Mouse (Mus musculus) midbrain, postnatal 0 days (tissue): ENCODE results near the gene Alg14. TPM values are rescaled to one million over a fixed set of nuclear protein-coding genes. Genes with fewer than 3 reads are reported as not detected.

Experiments used
- ATAC-seq: fragments of 200-750 bp; cut with Nextera tagmentation; 2 replicates; pipeline ENCODE4 v1.8.0; 2017; ENCODE audit warnings: moderate number of reproducible peaks, mild to moderate bottlenecking, moderate TSS enrichment, moderate library complexity; ENCODE audit not compliant: low FRiP score
- DNase-seq: peaks from one replicate; pipeline ENCODE4 v3.0.0-alpha.2; 2015; ENCODE audit warnings: low spot score
- H3K27ac ChIP-seq: fragments of 300-500 bp; sonication (generic); 2 replicates; pipeline ENCODE4 v1.5.1; 2014; ENCODE audit warnings: low read depth, mild to moderate bottlenecking, low read length, mixed read lengths
- H3K27me3 ChIP-seq: fragments of 300-500 bp; sonication (generic); 2 replicates; pipeline ENCODE4 v1.6.1; 2014; ENCODE audit warnings: low read length, control low read depth, mixed read lengths; ENCODE audit not compliant: insufficient read depth
- H3K36me3 ChIP-seq: fragments of 300-500 bp; sonication (generic); 2 replicates; pipeline ENCODE4 v1.6.1; 2014; ENCODE audit warnings: low read length, control low read depth, mixed read lengths; ENCODE audit not compliant: insufficient read depth
- H3K4me1 ChIP-seq: fragments of 300-500 bp; sonication (generic); 2 replicates; pipeline ENCODE4 v1.6.1; 2014; ENCODE audit warnings: mild to moderate bottlenecking, control low read depth, antibody characterized with exemption, low read length, mixed read lengths; ENCODE audit not compliant: insufficient read depth
- H3K4me2 ChIP-seq: fragments of 300-500 bp; sonication (generic); 2 replicates; pipeline ENCODE4 v1.6.1; 2014; ENCODE audit warnings: low read depth, mild to moderate bottlenecking, low read length, mixed read lengths; ENCODE audit not compliant: poor library complexity, severe bottlenecking
- H3K4me3 ChIP-seq: fragments of 300-500 bp; sonication (generic); 2 replicates; pipeline ENCODE4 v1.5.1; 2014; ENCODE audit warnings: low read depth, mild to moderate bottlenecking, low read length, moderate library complexity
- H3K9ac ChIP-seq: fragments of 300-500 bp; sonication (generic); replicated peaks from 2 replicates; pipeline ENCODE4 v1.6.1; 2014; ENCODE audit warnings: mild to moderate bottlenecking, low read length, moderate library complexity, mixed read lengths; ENCODE audit not compliant: poor library complexity, severe bottlenecking
- H3K9me3 ChIP-seq: fragments of 300-500 bp; sonication (generic); 2 replicates; pipeline ENCODE4 v1.6.1; 2016; ENCODE audit warnings: low read length, control low read depth
- CTCF ChIP-seq: IDR thresholded peaks from 2 replicates; pipeline ENCODE4 v1.5.1; 2016; ENCODE audit warnings: antibody characterized with exemption, mild to moderate bottlenecking
- WGBS: fragments of 180-500 bp; shearing (Covaris S2); extraction: QIAGEN DNeasy Blood & Tissue Kit; methylation state at CpG from one replicate; pipeline ENCODE4 v1.1.7; 2014; 5-methylcytosine and 5-hydroxymethylcytosine counted together
- polyA plus RNA-seq: library from polyadenylated mRNA; unstranded; fragments of >200 nt; fragmentation: Nextera tagmentation; extraction: Ambion mirVana; gene quantifications from 2 replicates; pipeline ENCODE4 v1.2.1, GENCODE M21; 2015
- total RNA-seq: library from RNA; depleted of rRNA; stranded (reverse); fragments of >200 nt; gene quantifications from 2 replicates; pipeline ENCODE4 v1.2.3, GENCODE M21; 2014

Gene Alg14
- total and polyA plus RNA-seq, 2 experiments from 2014 or later: 18.8 to 26.0 TPM

DNA sequence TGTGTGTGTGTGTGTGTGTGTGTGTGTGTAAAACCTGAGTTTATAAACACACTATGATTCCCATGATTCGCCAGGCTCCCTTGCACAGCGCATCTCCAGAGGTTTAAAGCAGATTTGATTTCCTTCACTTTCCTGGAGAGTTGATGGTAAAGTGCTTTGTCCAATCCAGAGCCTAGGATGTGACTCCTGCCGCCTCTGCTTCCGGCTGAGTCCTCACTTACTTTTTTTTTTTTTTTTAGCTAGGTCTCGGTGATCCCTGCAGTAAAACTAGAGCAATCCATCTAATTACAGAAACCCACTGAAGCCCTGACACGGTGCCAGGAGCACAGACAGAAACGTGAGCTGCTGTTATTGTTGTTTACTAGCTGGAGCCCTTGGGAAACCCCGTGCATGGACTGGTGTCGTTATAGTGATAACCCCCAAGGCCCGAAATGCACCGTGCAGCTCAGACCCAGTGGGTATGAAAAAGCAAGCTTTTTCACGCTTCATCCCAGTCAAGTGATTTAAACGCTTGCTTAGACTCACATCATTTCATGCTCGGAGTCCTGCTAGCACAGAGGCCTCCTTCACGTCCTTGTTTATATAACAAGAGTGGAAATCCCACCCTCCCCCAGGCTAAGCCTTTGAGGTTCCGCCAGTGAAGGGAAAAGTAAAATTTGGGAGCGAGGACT, 98.4 kb downstream of the Alg14 start:
- 11% methylated on average over 17 of the region's 17 CpGs for WGBS
- no peak for TF ChIP-seq CTCF
- H3K36me3 ChIP-seq: no peaks in the 10 kb centered on the region
- H3K4me3 ChIP-seq: peak overlapping the region; percentile 5; the same call in 1 of the 2 replicates
- H3K4me1 ChIP-seq: no peaks in the 10 kb centered on the region; the same call in 1 of the 2 replicates
- H3K4me2 ChIP-seq: peak overlapping the region; percentile 38
- DNase-seq (peak; percentile 81), ATAC-seq (peak; percentile 76)
- no peak overlapping the region for H3K9ac ChIP-seq
- no peaks in the 10 kb centered on the region for H3K9me3 ChIP-seq
- H3K27me3 ChIP-seq: no peaks in the 10 kb centered on the region
- H3K27ac ChIP-seq: no peak overlapping the region

DNA sequence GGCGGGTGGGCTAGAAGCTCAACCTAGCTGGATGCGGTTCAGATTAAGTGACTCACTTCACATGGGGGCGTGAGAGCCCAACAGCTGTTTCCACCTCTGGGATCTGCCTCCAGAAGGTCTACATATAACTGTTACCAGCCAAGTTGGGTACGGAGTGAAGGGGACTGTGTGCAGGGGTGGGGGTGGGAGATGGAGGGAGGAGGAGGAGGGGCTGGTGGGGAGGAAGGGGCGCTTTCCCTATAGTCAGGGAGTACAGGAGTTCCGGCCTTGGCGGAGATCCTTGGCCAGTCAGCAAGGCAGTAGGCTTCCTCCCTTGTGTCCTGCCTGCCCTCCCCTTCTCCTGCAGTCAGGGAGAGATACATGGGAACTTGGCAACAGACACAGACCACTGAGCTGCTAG, 99.2 kb downstream of the Alg14 start:
- WGBS: 19% methylated on average over 7 of the region's 7 CpGs
- H3K9me3 ChIP-seq: no peaks in the 10 kb centered on the region
- H3K4me2 ChIP-seq: peak overlapping the region; percentile 38; the same call in 1 of the 2 replicates
- H3K4me1 ChIP-seq: no peaks in the 10 kb centered on the region; the same call in 1 of the 2 replicates
- no peak for DNase-seq
- no peaks in the 10 kb centered on the region for H3K27me3 ChIP-seq
- ATAC-seq: 0 out of 2 replicates have a peak, but pooled peaks have one; percentile 19
- no peak overlapping the region for H3K27ac ChIP-seq
- H3K36me3 ChIP-seq: no peaks in the 10 kb centered on the region
- H3K9ac ChIP-seq: no peak overlapping the region
- no peak for TF ChIP-seq CTCF
- no peak overlapping the region for H3K4me3 ChIP-seq

DNA sequence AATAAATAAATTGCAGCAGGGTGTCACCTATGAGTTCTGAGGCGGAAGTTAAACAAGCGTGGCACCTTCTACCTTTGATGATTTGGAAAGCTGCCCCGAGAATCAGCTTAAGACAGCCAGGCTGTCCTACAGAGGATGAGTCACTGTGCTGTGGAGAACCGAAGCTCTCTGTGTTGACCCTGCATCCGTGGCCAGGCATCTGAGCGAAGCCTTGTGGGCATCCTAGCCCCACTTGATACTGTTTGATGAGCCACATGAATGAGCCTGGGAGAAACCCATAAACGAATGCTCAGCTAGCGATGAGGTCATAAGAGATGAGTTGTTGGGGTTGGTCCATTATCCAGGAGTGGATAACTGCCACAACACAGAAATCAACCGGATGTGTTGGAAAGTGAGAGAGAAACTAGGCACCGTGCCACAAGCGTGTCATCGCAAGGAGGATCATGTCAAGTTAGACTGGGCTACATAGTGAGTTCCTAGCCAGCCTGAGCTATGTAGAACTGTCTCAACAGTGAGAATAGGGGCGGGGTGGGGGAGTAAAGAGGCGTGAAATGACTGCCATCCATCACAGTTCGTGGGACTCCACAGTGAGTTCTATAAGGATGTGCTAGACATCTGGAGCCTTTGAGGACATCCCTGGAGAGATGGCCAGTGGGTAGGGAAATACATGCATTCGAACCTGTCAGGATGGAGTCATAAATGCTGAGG, 104.2 kb downstream of the Alg14 start:
- Histone ChIP-seq H3K4me3 (no peak overlapping the region), H3K27ac (no peak overlapping the region), H3K27me3 (no peaks in the 10 kb centered on the region), H3K36me3 (no peaks in the 10 kb centered on the region), H3K4me1 (no peaks in the 10 kb centered on the region; the same call in 1 of the 2 replicates), H3K4me2 (no peak overlapping the region), H3K9ac (no peak overlapping the region), H3K9me3 (no peaks in the 10 kb centered on the region)
- ATAC-seq (no peak), DNase-seq (no peak)
- no peak for TF ChIP-seq CTCF
- WGBS: 89% methylated on average over 16 of the region's 16 CpGs

DNA sequence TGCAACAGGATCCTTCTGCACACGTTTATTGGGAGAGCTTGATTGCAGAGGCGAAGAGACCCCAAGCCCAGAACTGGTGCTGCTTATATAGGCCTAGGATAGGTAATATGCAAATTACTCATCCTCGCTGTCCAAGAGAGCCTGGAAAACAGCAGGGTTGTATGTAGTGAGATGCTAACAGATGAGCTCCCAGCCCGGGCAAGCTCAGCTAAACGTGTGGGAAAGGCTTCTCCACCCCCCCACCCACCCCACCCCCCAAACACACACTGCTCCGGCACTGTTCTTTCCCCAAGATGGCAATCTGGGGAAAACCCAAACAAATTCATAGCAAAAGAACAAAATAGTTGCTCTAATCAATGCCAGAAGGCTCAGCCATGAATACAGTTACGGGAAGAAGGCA, 105.0 kb downstream of the Alg14 start:
- Histone ChIP-seq H3K4me3 (no peak overlapping the region), H3K27ac (no peak overlapping the region), H3K27me3 (no peaks in the 10 kb centered on the region), H3K9me3 (no peaks in the 10 kb centered on the region), H3K4me1 (no peaks in the 10 kb centered on the region), H3K4me2 (no peak overlapping the region), H3K36me3 (no peaks in the 10 kb centered on the region), H3K9ac (no peak overlapping the region)
- ATAC-seq: no peak
- TF ChIP-seq CTCF: no peak
- DNase-seq: no peak
- WGBS: 80% methylated on average over 7 of the region's 7 CpGs

DNA sequence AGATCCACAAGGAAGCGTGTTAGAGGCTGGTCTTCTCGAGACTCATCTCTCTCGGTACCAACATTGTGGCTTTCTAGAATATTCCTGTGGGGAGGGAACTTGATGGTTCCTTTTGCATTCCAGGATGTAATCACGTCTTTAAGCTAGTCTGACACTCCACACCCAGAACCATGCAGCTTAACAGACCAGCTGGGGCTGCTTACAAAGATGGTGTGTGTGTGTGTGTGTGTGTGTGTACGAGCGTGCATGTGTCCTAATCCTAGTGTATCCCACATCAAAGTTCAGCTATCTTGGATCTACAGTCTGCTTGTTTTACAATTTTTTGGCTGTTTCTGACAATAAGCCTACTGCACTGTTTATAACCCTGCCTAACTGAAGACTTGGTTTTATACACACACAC, 105.4 kb downstream of the Alg14 start:
- H3K9me3 ChIP-seq: no peaks in the 10 kb centered on the region
- no peak for DNase-seq
- no peak for ATAC-seq
- H3K4me1 ChIP-seq: no peaks in the 10 kb centered on the region
- TF ChIP-seq CTCF: no peak
- H3K27me3 ChIP-seq: no peaks in the 10 kb centered on the region
- 80% methylated on average over 6 of the region's 6 CpGs for WGBS
- no peak overlapping the region for H3K9ac ChIP-seq
- H3K4me2 ChIP-seq: no peak overlapping the region
- no peak overlapping the region for H3K27ac ChIP-seq
- H3K36me3 ChIP-seq: no peaks in the 10 kb centered on the region
- no peak overlapping the region for H3K4me3 ChIP-seq

DNA sequence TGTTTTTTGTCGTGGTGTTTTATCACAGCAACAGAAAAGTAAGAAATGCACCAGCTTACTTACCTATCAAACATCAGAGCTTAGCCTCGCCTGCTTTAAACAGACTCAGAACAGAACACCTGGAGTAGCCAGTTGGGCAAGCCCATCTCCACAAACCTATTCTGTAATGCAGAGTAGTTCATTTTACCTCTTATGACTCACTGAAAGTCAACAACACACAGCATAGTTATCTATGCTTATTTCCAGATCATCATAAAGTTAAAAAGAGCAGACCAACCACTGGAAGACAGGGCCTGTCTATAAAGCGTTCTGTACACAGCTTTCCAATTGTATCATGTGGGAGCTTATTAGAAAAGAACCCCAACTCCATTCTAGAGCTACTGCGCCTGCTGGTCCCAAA, 109.8 kb downstream of the Alg14 start:
- 82% methylated on average over 4 of the region's 4 CpGs for WGBS
- ATAC-seq (no peak), DNase-seq (no peak)
- Histone ChIP-seq H3K27ac (no peak overlapping the region), H3K4me1 (no peaks in the 10 kb centered on the region), H3K36me3 (no peaks in the 10 kb centered on the region), H3K4me2 (no peak overlapping the region), H3K9me3 (no peaks in the 10 kb centered on the region), H3K9ac (no peak overlapping the region), H3K27me3 (no peaks in the 10 kb centered on the region), H3K4me3 (no peak overlapping the region)
- TF ChIP-seq CTCF: no peak
